Mouse (Mus musculus): ENCODE data around the gene Pusl1. TPM values are rescaled to one million over a fixed set of nuclear protein-coding genes. Genes with fewer than 3 reads are reported as not detected.

The Pusl1 gene
- total RNA-seq, 2 experiments from 2014 or later, result 12.8 to 13.8 TPM

DNA sequence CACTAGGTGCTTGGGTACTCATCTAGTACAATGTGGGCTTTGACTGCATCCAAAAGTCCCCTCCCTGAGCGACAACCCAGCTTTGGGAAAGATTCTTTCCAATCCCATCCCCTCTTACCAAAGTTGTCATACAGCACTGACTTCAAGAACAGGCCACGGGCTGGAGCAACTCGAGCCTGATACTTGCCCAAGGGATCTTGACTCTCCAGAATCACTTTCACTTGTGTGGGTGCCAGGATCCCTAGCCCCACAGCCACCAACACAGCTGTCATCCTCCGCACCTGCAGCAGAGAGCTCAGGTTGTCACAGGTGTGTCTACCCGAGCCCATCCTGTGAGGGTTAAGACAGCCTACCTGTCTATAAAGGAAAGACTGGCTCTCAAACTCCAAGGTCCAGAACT, 2.3 kb downstream of the Pusl1 start:
- intact Hi-C loops (cut with DNase I), result loop anchor here (2.0 kb wide), 1 partner anchor 21 kb away; the partner anchor contains the start of genes Cptp and Ints11
- no peak for DNase-seq (ENCODE audit: low spot score)

- intact Hi-C loops (cut with DNase I), result loop anchor here (2.0 kb wide), 1 partner anchor 19 kb away; the partner anchor contains the start of genes Cptp and Ints11
- DNase-seq (ENCODE audit: low spot score), result no peak
Measured at GRCm38 (mm10) chr4:155888181-155888580, 3.4 kb downstream of the Pusl1 start.

DNA sequence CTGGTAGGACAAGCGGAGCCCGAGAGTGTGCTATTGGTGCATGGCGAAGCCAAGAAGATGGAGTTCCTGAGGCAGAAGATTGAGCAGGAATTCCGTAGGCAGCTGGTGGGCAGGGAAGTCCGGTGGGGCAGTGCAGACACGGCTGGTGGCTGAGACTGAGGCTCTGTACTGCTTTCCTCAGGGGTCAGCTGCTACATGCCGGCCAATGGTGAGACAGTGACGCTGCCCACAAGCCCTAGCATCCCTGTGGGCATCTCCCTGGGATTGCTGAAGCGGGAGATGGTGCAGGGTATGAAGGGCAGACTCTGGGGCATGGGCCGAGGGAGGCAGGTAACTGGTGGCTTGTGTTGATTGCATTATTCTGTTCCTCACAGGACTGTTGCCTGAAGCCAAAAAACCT, 3.9 kb downstream of the Pusl1 start:
- DNase-seq (ENCODE audit: low spot score), result no peak
- intact Hi-C loops (cut with DNase I), result loop anchor here (2.0 kb wide), 1 partner anchor 19 kb away; the partner anchor contains the start of genes Cptp and Ints11

GRCm38 (mm10) chr4:155886330-155886729, 5.3 kb downstream of the Pusl1 start:
- DNase-seq (ENCODE audit: low spot score), result no peak
- intact Hi-C loops (cut with DNase I), result no loop called here

DNA sequence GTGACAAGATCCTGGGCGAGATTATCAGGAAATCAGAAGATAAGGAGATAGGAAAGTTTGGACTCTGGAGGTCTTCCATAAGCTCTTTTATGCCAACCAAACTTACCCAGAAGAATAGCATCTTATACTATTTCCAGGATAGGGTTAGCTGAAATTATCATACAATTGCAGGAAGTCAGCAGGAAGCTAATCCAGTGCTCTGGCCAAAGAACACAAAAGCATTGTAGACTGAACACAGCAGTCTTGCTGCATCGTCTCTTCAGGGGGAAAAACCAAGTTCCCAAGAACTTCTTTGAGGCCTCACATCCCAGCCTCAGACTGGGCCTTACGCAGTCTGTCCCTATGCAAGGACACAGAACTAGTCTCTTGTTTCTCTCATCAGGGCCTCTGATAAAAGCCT, 8.0 kb downstream of the Pusl1 start:
- intact Hi-C loops (cut with DNase I), result no loop called here
- DNase-seq (ENCODE audit: low spot score), result no peak

- DNase-seq (ENCODE audit: low spot score), result no peak
- intact Hi-C loops (cut with DNase I), result no loop called here
Measured at GRCm38 (mm10) chr4:155871404-155871803, 20.2 kb downstream of the Pusl1 start.

GRCm38 (mm10) chr4:155869317-155870033, 22.1 kb downstream of the Pusl1 start, which contains the start of the genes Cptp and Ints11:
Gene Cptp, minus strand, starts transcription at chr4:155869440.
Gene Ints11, plus strand, starts transcription at chr4:155869546.
- intact Hi-C loops (cut with DNase I), result loop anchor here (1.0 to 2.0 kb wide), 3 partner anchors 19 to 73 kb away; no protein-coding TSS in a partner anchor
- peak; percentile 96 for DNase-seq (ENCODE audit: low spot score)

DNA sequence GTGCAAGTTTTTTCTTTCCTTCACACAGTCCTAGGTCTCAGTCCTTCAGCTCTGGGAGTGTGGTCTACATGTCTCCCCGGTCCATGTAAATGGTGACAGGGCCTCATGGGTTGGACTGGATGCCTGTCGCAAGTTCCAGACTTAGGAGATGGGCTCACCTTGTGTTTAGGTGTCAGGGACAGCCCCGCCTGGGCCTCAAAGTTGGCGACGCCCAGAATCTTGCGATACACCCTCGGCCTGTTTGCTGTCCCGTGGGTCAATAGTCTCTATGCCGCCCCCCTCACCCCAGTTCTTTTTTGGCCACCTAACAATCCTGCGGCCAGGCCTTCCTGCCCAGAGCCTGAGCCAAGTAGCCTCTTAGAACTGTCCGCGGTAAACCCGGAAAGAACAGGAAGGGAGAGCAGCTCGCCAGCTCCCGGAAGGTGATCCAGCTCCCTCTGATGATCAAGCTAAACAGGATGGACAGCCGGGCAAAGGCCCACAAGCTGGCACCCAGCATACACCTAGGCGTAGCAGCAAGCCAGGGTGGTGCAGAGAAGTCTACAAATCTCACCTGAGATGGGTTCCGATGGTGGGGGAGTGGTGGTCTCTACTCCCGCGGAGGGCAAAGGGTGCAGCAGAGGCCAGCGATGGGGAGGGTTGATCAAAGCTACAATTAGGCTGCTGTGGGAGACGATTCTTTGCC, 22.8 kb downstream of the Pusl1 start:
- DNase-seq (ENCODE audit: low spot score), result no peak
- intact Hi-C loops (cut with DNase I), result loop anchor here (1.0 to 2.0 kb wide), 3 partner anchors 20 to 74 kb away; no protein-coding TSS in a partner anchor

GRCm38 (mm10) chr4:155863001-155863400, 28.6 kb downstream of the Pusl1 start, which contains the start of gene Tas1r3:
Gene Tas1r3, minus strand, starts transcription at chr4:155863362.
- DNase-seq (ENCODE audit: low spot score), result no peak
- intact Hi-C loops (cut with DNase I), result no loop called here

GRCm38 (mm10) chr4:155861787-155862186, 29.8 kb downstream of the Pusl1 start:
- DNase-seq (ENCODE audit: low spot score), result no peak
- intact Hi-C loops (cut with DNase I), result no loop called here

GRCm38 (mm10) chr4:155859318-155859717, 32.3 kb downstream of the Pusl1 start:
- intact Hi-C loops (cut with DNase I), result no loop called here
- DNase-seq (ENCODE audit: low spot score), result no peak

GRCm38 (mm10) chr4:155856881-155857280, 34.7 kb downstream of the Pusl1 start:
- no peak for DNase-seq (ENCODE audit: low spot score)
- intact Hi-C loops (cut with DNase I), result no loop called here

DNA sequence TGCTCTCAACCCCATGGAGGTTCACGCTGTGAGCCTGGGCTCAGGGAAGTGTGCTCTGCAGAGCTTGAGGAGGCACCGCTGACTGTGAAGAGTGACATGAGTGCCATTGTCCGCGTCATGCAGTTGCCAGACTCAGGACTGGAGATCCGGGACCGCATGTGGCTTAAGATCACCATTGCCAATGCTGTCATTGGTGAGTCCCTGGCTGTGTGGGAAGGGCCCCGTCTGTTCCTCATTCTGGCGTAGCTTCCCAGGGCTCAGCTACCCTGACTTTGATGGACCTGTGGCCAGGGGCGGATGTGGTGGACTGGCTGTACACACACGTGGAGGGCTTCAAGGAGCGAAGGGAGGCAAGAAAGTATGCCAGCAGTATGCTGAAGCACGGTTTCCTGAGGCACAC, 35.5 kb downstream of the Pusl1 start:
- DNase-seq (ENCODE audit: low spot score), result no peak
- intact Hi-C loops (cut with DNase I), result no loop called here

DNA sequence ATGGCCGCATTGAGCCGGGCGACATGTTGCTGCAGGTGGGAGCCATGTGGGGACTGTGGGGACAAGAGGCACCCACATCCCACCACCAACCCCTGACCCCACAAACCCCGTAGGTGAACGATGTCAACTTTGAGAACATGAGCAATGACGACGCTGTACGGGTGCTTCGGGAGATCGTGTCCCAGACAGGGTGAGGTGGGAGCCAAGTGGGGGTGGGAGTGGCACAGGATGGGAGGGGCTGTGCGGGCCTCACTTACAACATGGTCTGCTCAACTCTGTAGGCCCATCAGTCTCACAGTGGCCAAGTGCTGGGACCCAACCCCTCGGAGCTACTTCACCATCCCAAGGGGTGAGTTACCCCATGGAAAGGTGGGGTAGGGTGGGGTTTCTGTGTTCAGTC, 36.6 kb downstream of the Pusl1 start:
- intact Hi-C loops (cut with DNase I), result no loop called here

DNA sequence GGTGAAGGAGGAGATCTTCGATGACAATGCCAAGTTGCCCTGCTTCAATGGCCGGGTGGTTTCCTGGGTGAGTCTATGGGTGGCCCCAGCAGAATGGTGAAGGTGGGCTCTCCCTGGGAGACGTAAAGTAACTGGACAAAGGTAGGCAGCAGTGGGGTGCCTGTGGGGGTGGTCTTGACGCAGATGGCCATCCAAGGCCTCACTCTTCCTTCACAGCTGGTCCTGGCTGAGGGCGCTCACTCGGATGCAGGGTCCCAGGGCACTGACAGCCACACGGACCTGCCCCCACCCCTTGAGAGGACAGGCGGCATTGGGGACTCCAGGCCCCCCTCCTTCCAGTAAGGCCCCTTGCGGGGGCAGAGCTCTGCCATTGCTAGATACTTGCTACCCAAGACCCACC, 38.2 kb downstream of the Pusl1 start:
- intact Hi-C loops (cut with DNase I), result no loop called here
- no peak for DNase-seq (ENCODE audit: low spot score)

More for the DNA sequence above, 36.6 kb downstream of the Pusl1 start:
- DNase-seq (ENCODE audit: low spot score), result no peak

DNA sequence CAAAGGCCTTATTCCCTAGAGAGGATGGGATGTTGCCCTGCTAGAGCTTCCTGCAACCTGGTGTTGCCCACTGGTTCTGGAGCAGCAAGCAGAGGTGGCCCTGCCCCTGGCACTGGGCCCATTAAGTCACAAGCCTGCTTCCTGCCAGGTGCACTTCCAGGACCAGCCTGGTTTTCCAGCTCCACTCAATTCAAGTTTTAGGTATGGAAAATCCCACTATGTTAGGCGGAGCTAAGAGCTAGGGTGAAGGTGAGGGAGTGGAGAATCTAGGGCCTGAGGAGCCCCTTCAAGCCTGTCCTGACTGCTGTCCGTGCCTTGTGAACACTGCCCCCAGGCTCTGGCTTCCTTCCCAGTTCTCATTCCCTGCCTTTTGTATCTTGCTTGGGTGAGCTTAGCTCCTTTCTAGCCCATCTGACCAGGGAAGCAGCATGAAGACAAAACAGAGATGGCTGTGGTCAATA, 39.6 kb downstream of the Pusl1 start:
- intact Hi-C loops (cut with DNase I), result no loop called here
- no peak for DNase-seq (ENCODE audit: low spot score)

DNA sequence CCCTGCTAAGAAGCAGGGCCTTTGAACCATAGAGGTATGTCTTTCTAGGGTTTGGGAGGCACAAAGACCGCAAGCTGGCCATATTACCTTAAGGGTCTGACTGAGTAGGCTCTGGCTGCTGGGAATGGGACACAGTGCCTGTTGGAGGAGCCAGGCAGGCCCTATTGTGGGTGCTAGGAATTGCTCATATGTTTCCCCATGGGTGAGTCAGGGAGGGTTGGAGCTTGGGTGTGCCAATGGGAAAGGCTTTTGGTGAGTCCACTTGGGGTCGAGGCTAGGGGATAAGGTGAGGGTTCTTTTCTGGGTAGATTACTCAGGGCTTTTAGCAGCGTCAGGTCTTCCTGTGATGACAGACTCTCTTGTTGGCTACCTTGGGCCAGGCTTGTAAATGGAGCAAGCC, 40.2 kb downstream of the Pusl1 start:
- DNase-seq (ENCODE audit: low spot score), result no peak
- intact Hi-C loops (cut with DNase I), result no loop called here

GRCm38 (mm10) chr4:155849792-155850451, 41.7 kb downstream of the Pusl1 start:
- intact Hi-C loops (cut with DNase I), result loop anchor here (2.0 to 5.0 kb wide), 2 partner anchors 19 to 92 kb away; partner anchors contain the start of genes Cptp, Ints11 and Ube2j2
- DNase-seq (ENCODE audit: low spot score), result no peak

DNA sequence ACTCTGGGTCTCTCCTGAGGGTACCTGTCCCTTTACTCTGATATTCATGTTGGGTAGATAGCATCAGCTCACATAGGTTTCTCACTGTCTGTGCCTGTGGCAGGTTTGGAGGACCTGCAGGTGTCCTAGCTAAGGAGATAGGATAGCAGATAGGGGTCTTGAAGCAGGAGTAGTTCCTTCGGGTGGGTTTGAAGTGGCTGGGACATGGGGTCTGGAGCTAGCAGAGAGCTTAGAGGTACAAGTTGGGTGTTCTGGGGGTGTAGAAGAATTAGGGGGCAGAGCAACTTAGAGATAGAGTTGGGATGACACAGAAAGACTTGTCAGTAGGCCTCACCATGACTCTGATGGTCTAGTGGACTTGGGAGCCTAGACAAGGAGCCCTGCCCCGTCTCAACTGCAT, 42.2 kb downstream of the Pusl1 start:
- intact Hi-C loops (cut with DNase I), result loop anchor here (2.0 to 5.0 kb wide), 2 partner anchors 19 to 93 kb away; partner anchors contain the start of genes Cptp, Ints11 and Ube2j2
- no peak for DNase-seq (ENCODE audit: low spot score)
